Mouse (Mus musculus): ENCODE measurements around the gene Cntn5.
"Not testable (repeated sequence)": the region's sequence is repeated elsewhere in the genome, so short reads cannot be mapped to it uniquely, and the experiment has no call there.

Cntn5 gene

DNA sequence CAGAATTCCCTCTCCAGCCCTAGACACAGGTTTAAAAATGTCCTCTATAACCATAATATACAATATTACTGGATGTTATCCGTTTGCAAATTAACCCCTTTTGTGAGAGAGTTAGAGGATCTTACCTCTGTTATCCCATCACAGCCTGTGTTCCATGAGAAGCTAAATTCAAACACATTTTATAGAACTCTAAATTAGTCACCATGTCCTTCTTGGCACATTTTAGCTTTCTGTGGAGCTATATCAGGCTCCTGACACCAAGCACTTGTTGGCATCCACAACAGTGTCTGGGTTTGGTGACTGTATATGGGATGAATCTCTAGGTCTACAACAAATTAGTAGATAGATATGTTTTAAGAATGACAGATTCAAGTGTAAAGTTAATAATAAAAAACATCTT is 253.9 kb downstream of the Cntn5 start:
- DNase-seq = no peak

GRCm38 (mm10) chr9:10645951-10646350 is 258.6 kb downstream of the Cntn5 start:
- DNase-seq = no peak

- DNase-seq = no peak
Measured at GRCm38 (mm10) chr9:10645045-10645830, 259.3 kb downstream of the Cntn5 start.

DNA sequence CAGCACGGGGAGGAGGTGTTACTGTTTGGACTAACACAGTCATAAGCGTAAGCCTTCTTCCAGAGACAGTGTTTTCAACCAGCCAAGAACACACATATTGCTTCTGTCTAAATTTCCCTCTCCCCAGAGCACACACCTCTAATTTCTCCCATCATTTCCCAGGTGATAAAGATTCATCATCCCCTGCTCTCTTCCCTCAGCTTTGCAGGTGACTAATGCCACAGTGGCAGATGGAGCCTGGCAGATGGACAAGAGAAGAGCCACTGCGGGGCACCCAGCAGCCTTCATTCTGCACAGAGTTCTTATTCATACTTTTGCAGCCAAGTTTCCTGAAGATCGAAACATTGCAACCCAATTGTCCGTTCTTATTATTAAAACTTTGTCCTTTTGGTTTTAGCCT is 286.5 kb downstream of the Cntn5 start:
- DNase-seq = no peak

GRCm38 (mm10) chr9:10575346-10576241 is 329.0 kb downstream of the Cntn5 start:
- DNase-seq = no peak

DNA sequence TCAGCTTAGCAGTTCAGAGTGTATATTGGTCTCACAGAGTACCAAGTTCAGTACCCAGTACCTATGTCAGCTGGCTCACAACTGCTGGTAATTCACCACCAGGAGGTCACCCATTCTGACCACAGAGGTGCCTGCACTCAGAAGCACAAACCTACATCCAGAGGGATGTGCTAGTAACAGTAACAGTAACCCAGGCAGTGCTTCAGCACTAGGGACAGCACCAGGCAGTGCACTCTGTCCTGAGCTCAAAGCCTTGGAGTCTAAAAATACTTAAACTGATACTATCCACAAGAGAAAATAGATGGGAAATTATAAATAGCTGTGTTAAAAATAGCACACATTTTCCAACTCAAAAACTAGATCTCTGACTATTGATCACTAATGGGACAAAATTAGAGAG is 334.7 kb downstream of the Cntn5 start:
- DNase-seq = no peak

DNA sequence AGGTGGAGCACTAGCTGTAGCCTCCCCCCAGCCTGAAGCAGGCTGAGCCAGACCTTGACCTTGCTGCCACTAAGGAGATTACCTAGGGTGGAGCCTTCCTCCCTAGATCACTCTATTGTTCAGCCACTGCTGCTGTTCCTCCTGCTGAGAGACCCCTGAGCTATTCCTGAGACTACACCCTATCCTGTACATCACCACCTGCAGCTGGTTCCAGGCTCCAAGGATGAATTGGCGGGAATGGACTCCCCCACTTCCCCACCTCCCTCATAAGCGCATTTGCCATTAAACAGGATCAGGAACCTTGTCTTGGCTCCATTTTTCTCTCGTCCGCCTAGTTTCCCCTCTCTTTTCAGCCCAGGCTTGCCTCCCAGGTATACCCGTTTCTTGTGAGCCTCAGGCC is 363.7 kb downstream of the Cntn5 start:
- DNase-seq = not testable (repeated sequence)

DNA sequence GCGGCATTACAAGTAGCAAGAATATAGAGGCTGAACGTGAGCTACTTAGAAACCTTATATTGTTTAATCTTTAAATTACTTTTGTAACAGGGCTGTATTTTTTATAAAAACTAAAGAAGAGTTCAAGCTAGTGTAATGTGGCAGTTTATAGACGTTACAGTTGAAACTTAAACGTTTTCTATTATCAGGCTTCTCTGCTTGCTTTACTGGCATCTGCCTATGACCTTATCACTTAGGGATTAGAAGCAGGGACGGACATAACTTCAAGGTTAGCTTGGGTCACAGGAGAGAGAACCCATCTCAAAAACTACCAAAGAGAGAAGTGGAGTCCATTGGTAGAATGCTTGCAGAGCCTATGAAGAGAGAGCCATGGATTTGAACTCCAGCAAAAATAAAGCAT is 372.3 kb downstream of the Cntn5 start:
- no peak for DNase-seq

DNA sequence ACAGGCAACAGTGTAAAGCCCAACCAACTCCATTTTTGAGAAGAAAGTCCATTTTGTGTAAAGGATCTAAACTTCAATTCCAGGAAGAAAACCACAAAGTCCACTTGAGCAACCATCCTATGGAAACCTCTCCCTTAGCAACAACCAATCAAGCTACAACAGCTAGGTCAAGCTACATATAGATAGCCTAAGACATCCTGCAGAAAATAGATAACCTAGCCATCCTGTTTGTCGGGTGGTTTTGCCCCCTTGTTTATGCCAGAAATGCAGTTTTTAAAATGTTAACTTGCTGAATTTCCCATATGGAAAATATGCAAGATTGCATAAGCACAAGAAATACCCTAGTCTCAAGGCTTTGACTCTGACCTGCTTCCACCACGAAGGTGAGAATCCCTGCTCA is 373.5 kb downstream of the Cntn5 start:
- DNase-seq = no peak

DNA sequence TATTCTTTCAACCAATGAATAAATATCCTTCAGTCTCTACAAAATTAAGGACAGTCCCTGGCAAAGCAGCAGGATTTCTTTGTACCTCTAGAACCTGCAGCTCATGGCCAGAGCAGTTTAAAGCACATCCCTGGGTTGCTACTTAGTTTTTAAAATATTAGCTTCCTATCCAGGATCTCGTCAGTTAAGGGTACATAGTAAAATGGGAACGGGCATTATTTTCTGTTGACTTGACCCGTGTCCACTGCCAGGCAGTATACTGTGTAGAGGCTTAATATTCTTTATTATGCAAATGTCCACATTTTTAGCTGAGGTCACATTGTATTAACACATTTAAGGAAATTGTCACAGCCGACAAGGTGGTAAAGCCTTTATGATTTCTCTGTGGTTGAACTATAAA is 375.0 kb downstream of the Cntn5 start:
- no peak for DNase-seq

- DNase-seq = no peak
Measured at GRCm38 (mm10) chr9:10529113-10529512, 375.5 kb downstream of the Cntn5 start.

- no peak for DNase-seq
Measured at GRCm38 (mm10) chr9:10528692-10529091, 375.9 kb downstream of the Cntn5 start.

DNA sequence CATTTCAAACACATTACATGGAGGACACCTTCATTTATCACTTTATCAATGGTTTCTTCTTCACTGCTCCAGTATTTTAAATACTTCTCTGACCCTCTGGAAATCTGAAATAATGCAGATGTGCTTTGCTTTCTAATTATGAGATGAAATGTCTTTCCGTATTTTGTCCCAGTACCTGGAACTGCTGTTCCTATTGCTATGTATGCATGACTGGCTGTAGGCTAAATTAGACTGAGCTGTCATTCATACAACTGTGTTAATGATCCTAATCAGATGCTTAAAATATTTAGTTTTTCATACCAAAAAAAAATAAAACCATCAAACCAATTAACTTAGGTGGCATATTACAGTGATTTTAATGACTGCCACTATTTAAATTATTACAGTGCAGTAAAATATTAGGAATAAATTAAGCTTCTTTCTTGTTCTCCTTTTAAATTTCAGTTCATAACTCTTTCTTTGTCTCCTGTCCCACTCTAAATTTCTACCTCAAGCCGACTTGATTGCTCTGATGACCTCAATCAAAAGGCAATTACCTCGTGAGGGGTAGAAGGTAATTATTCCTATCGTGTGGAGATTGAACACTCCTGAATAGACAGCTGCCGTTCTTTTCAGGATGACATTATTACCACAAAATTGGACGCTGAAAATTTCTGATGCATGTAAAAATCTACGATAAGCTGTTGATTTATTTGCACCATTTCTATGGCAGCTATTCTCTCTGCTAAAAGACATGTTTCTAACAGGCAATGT is 378.5 kb downstream of the Cntn5 start:
- no peak for DNase-seq

GRCm38 (mm10) chr9:10522604-10523003 is 382.0 kb downstream of the Cntn5 start:
- no peak for DNase-seq

DNA sequence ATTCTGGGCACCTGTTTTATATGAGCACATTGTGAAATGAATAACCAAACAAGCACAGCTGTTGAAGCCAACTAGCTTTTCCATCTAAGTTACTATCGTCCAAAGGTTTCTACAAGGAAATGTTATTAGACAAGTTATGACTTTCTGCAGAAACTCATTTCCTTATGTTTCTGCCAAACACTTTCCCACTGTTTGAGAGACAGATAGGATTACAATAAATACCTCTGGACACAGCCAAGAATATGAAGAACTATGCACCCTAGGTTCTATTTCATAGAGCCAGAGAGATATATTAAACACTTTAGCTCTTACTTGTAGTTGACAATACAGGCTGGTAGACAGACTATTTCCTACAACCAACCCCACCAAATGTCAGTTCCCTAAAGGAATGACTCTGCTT is 383.5 kb downstream of the Cntn5 start:
- DNase-seq = no peak

DNA sequence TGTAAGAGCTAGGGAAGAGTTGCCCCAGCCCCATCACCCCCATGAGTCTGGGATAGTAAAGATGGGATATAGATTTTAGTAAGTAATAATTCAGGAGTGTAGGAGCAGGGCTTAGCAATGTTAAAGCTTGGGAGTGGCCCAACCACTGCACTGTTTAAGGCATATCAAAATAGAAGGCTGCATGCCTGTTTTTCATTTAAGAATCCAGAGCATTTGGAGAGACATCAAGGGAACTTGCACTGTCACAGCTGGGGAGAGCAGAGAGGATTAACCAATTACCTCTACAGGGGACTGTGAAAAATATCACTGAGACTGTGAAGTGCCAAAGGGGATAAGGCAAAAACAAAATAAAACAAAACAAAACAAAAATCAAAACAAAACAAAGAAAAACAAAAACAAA is 412.3 kb downstream of the Cntn5 start:
- DNase-seq = no peak

- no peak for DNase-seq
Measured at GRCm38 (mm10) chr9:10471484-10472125, 433.0 kb downstream of the Cntn5 start.

DNA sequence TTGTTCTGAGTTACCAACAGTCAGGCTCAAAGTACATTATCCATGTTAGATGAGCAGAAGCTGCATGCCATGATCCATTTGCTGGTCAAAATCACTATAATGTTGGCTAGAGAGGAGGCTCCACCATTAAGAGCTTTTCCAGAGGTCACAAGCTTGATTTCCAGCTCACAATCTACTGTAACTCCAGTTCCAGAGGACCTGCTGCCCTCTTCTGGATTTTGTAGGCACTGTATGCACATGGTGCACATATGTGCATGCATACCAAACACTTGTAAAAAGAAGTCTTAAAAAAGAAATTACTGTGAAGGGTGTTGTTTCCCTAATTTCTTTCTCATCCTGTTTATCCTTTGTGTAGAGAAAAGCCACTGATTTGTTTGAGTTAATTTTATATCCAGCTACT is 439.8 kb downstream of the Cntn5 start:
- DNase-seq = no peak

DNA sequence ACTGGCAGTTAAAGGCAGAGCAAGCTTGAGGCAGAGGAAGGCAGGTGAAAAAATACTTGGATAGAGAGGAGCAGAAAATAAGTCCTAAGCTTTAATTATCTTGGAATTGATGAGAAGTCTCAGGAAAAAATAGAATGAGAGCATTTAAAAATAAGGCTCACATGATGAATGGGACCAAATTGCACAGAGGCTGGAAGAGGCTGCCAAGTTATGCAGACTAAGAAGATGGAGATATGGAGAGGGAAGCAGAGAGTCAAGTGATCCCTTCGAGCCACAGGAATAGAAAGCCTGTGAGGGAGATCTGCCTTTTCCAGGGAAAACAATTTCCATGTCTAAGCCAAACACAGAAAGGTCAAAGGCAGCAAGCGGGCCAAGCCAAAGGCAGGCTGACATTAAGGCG is 446.7 kb downstream of the Cntn5 start:
- DNase-seq = no peak

- DNase-seq = no peak
Measured at GRCm38 (mm10) chr9:10448987-10449563, 455.5 kb downstream of the Cntn5 start.

- no peak for DNase-seq
Measured at GRCm38 (mm10) chr9:10447220-10447837, 457.2 kb downstream of the Cntn5 start.

DNA sequence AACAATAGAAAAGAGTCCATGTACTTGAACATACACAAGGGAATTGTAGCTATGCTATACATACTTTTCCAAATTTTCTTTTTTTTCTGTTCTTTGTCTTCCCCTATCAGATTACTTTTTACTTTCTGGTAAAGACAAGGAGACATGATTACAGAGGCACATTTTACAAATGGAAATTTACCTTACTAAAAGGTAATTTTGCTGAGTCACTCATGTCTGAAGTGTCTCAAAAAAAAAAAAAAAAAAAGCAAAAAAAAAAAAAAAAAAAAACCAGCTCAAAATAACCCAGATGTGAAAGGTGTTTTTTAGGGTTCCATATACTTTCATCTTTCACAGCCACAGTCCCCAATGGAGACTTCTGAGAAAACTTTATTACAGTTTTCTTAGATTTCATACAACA is 492.5 kb downstream of the Cntn5 start:
- no peak for DNase-seq
